9 mouse cellular contexts compared by ENCODE assay signal in the genomic region with DNA sequence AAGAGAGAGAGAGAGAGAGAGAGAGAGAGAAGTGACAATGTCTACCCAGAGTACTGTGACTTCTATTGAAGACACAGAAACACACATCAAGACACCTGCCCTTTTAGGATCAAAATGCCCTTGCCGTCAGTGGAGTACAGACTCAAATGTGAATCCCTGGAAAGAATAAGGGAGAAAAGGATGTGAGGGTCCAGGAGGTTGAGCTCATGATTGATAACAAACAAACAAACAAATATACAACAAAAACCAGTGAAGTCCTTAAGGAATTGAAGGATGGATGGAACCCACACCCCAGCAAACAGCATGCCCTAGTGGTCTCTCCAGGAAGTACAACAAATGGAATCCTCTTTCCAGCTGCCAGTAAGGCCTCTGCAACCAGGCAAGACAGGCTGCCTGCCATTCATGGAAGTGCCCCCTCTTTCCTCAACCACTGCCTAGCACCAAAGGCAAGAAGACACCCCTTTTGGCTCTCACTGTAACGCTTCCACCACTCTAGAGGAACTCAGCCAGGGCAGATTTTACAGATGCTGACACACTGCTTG. TPM values are rescaled to one million over a fixed set of nuclear protein-coding genes. Genes with fewer than 3 reads are reported as not detected.
A peak's percentile ranks its signal among the peaks of the same experiment; 100 is the strongest.
DNase-seq lines count a peak whose midpoint lies in the region; ATAC-seq and TF ChIP-seq lines count a peak whose summit lies in the region.
"Had no signal": no experiment of that assay in that cellular context is flagged by ENCODE, and none has a peak within 500 bp of the region (broad histone marks: within the 10 kb centered on the region; RNA-seq: fewer than 3 reads in every experiment).

No protein-coding gene starts in this region.

- peak; percentile 32 for ATAC-seq in activated CD4-positive, CD25-positive, alpha-beta regulatory T cell, adult 4 months
- 0 out of 2 replicates have a peak, but pooled peaks have one; percentile 16 for ATAC-seq in granulocyte monocyte progenitor cell, adult 5-6 weeks (replicated peaks; ENCODE audit: poor library complexity, severe bottlenecking)

- no peak overlapping the region for H3K4me3 ChIP-seq in C2C12 (ENCODE audit: insufficient read depth, poor library complexity, severe bottlenecking)
- H3K4me3 ChIP-seq in megakaryocyte, embryonic 14.5 days (replicated peaks), result peak overlapping the region; percentile 20
- H3K4me3 ChIP-seq: embryonic facial prominence, embryonic 12.5 days had no signal

- H3K79me2 ChIP-seq in C2C12 (ENCODE audit: control insufficient read depth, insufficient read depth), result no peaks in the 10 kb centered on the region

- H3K36me3 ChIP-seq in C2C12 (ENCODE audit: control insufficient read depth, insufficient read depth), result no peaks in the 10 kb centered on the region
- no peaks in the 10 kb centered on the region for H3K36me3 ChIP-seq in megakaryocyte, embryonic 14.5 days (replicated peaks; ENCODE audit: low read length)
- H3K36me3 ChIP-seq: embryonic facial prominence, embryonic 12.5 days had no signal

- no peaks in the 10 kb centered on the region for H3K79me3 ChIP-seq in C2C12 (ENCODE audit: low read depth)

- peaks cover 38% of the 10 kb centered on the region for H3K4me1 ChIP-seq in megakaryocyte, embryonic 14.5 days

- H3K9me3 ChIP-seq in megakaryocyte, embryonic 14.5 days, result no peaks in the 10 kb centered on the region
- H3K9me3 ChIP-seq: embryonic facial prominence, embryonic 12.5 days had no signal

- peak; percentile 70 for TF ChIP-seq CTCF in C2C12 (IDR thresholded peaks at IDR 0.05; ENCODE audit: control insufficient read depth, insufficient read depth, insufficient read length)

- DNase-seq in heart, adult 11 months, result peak; percentile 91
- DNase-seq in heart, adult 9 months (ENCODE audit: low spot score in 2 of 2), result no peak
- peak; percentile 62 to 74 for DNase-seq in kidney, postnatal 4 days
- no peak for DNase-seq in urinary bladder, adult 18-20 months (ENCODE audit: low spot score in 2 of 2)

- no peak overlapping the region for H3ac ChIP-seq in C2C12 (ENCODE audit: control insufficient read depth, insufficient read length, low read depth)

- no peaks in the 10 kb centered on the region for H3K27me3 ChIP-seq in C2C12 (ENCODE audit: control insufficient read depth, insufficient read depth, insufficient read length)
- H3K27me3 ChIP-seq in megakaryocyte, embryonic 14.5 days (replicated peaks), result peaks cover 14% of the 10 kb centered on the region

TF ChIP-seq in C2C12, 6 proteins besides CTCF, POLR2A, EP300 and RAD21:
- TF ChIP-seq FOSL1 (IDR thresholded peaks at IDR 0.05; ENCODE audit: insufficient read depth, low read length, poor library complexity, severe bottlenecking) (no peak), MAX (IDR thresholded peaks at IDR 0.05) (no peak), CEBPB (IDR thresholded peaks at IDR 0.05; ENCODE audit: low read depth) (no peak), MYOG (IDR thresholded peaks at IDR 0.05; ENCODE audit: control insufficient read depth, extremely low read depth, insufficient read length) (no peak), MYOD1 (IDR thresholded peaks at IDR 0.05; ENCODE audit: control insufficient read depth, insufficient read length, low read depth) (no peak), USF1 (IDR thresholded peaks at IDR 0.05; ENCODE audit: low read depth) (no peak)

RNA-seq across cellular contexts. Expression of gene Slc7a7, which starts 4.9 kb away (rescaled TPM):
- 0.35 TPM for polyA plus RNA-seq in C2C12 (2012; fragmentation: generic; extraction: Trizol)
- 1 to 10 TPM in 1 of 2 experiments, under 1 TPM in 1; 0.54 to 1.1 TPM for polyA plus RNA-seq in activated CD4-positive, CD25-positive, alpha-beta regulatory T cell, adult 4 months (2017; shearing (Covaris generic))
- total RNA-seq in granulocyte monocyte progenitor cell, adult 5-6 weeks (2014; fragmentation: Nextera tagmentation), result 10.3 and 10.7 TPM in 2 replicates
- 3.0 and 3.1 TPM in 2 replicates for total RNA-seq in granulocyte monocyte progenitor cell, adult 5-6 weeks (2017)
- 1.6 TPM in 1 of 2 replicates, not detected in the other for polyA plus RNA-seq in megakaryocyte, embryonic 14.5 days (2012; ENCODE audit: insufficient read depth, low replicate concordance)

RNA-seq across cellular contexts. Expression of gene Mrpl52, which starts 14.0 kb away (rescaled TPM):
- 518 TPM for polyA plus RNA-seq in C2C12 (2012; fragmentation: generic; extraction: Trizol)
- 100 to 1,000 TPM; 315 to 319 TPM for polyA plus RNA-seq in activated CD4-positive, CD25-positive, alpha-beta regulatory T cell, adult 4 months (2017; shearing (Covaris generic))
- total RNA-seq in granulocyte monocyte progenitor cell, adult 5-6 weeks (2014; fragmentation: Nextera tagmentation), result 63.7 and 100 TPM in 2 replicates
- 34.0 and 40.1 TPM in 2 replicates for total RNA-seq in granulocyte monocyte progenitor cell, adult 5-6 weeks (2017)
- 822 and 954 TPM in 2 replicates for polyA plus RNA-seq in megakaryocyte, embryonic 14.5 days (2012; ENCODE audit: insufficient read depth, low replicate concordance)

RNA-seq across cellular contexts. Expression of gene Mmp14, which starts 18.7 kb away (rescaled TPM):
- polyA plus RNA-seq in C2C12 (2012; fragmentation: generic; extraction: Trizol), result 118 TPM
- under 1 TPM; 0.24 to 0.25 TPM for polyA plus RNA-seq in activated CD4-positive, CD25-positive, alpha-beta regulatory T cell, adult 4 months (2017; shearing (Covaris generic))
- total RNA-seq in granulocyte monocyte progenitor cell, adult 5-6 weeks (2014; fragmentation: Nextera tagmentation), result not detected in 2 replicates
- total RNA-seq in granulocyte monocyte progenitor cell, adult 5-6 weeks (2017), result not detected in 2 replicates
- polyA plus RNA-seq in megakaryocyte, embryonic 14.5 days (2012; ENCODE audit: insufficient read depth, low replicate concordance), result 2.3 and 20.3 TPM in 2 replicates

RNA-seq across cellular contexts. Expression of gene Lrp10, which starts 51.2 kb away (rescaled TPM):
- polyA plus RNA-seq in C2C12 (2012; fragmentation: generic; extraction: Trizol), result 72.8 TPM
- 10 to 100 TPM; 57.4 to 62.2 TPM for polyA plus RNA-seq in activated CD4-positive, CD25-positive, alpha-beta regulatory T cell, adult 4 months (2017; shearing (Covaris generic))
- 37.3 and 41.5 TPM in 2 replicates for total RNA-seq in granulocyte monocyte progenitor cell, adult 5-6 weeks (2014; fragmentation: Nextera tagmentation)
- 20.0 and 23.7 TPM in 2 replicates for total RNA-seq in granulocyte monocyte progenitor cell, adult 5-6 weeks (2017)
- 312 and 469 TPM in 2 replicates for polyA plus RNA-seq in megakaryocyte, embryonic 14.5 days (2012; ENCODE audit: insufficient read depth, low replicate concordance)

RNA-seq across cellular contexts. Expression of gene Oxa1l, which starts 52.1 kb away (rescaled TPM):
- polyA plus RNA-seq in C2C12 (2012; fragmentation: generic; extraction: Trizol), result 54.8 TPM
- polyA plus RNA-seq in activated CD4-positive, CD25-positive, alpha-beta regulatory T cell, adult 4 months (2017; shearing (Covaris generic)), result 10 to 100 TPM; 51.7 to 82.3 TPM
- 43.2 and 53.8 TPM in 2 replicates for total RNA-seq in granulocyte monocyte progenitor cell, adult 5-6 weeks (2014; fragmentation: Nextera tagmentation)
- total RNA-seq in granulocyte monocyte progenitor cell, adult 5-6 weeks (2017), result 30.6 and 51.1 TPM in 2 replicates
- polyA plus RNA-seq in megakaryocyte, embryonic 14.5 days (2012; ENCODE audit: insufficient read depth, low replicate concordance), result 42.4 and 55.2 TPM in 2 replicates

Comparison
In these comparisons a context has a peak if more than half of its experiments do, and no peak if none do; other contexts are left out.
1. DNase-seq: peak in heart, adult 11 months (single experiment) and kidney, postnatal 4 days (2 of 2); none in heart, adult 9 months (0 of 2) and urinary bladder, adult 18-20 months (0 of 2).